Mouse (Mus musculus) yolk sac, embryonic 10.5 days (tissue): ENCODE measurements around the gene Klf11.

ENCODE experiments used
- DNase-seq: peaks from one replicate; pipeline ENCODE4 v3.0.0-alpha.2; 2017; ENCODE audit warnings: low spot score

The Klf11 gene

DNA sequence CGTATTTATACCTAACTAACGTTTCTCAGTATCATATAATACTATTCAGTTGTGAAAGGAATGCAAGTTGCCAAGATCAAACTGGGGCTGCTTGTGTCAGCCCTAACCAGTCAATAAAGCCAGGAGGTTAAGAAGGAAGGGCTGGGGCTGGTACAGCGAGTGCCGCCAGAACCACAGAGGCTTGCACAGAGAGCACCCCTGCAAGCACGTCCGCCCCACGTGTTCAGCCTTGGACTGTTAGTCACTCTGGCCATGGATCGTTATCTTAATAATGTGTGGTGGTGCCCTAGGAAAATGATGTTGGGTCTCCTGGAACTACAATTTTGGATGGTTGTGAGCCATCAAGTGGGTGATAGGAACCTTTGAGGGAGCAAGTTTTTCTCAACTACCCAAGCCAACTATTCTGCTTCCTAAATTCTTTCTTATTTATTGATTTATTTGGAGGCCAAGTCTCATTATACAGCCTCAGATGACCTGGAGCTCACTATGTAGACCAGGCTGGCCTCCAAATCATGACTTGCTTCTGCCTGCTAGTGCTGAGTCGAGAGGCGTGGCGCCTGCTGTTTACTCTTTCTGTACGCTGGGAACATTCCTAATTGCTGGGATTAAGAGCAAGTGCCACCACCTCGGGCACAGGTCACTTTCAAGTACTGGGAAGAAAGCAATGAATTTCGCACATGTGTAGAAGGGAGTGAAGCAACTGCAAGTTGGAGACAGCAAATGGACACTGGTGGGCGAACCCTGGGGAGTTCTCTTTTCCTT lies 54.6 kb downstream of the Klf11 start:
- peak; percentile 32 for DNase-seq

DNA sequence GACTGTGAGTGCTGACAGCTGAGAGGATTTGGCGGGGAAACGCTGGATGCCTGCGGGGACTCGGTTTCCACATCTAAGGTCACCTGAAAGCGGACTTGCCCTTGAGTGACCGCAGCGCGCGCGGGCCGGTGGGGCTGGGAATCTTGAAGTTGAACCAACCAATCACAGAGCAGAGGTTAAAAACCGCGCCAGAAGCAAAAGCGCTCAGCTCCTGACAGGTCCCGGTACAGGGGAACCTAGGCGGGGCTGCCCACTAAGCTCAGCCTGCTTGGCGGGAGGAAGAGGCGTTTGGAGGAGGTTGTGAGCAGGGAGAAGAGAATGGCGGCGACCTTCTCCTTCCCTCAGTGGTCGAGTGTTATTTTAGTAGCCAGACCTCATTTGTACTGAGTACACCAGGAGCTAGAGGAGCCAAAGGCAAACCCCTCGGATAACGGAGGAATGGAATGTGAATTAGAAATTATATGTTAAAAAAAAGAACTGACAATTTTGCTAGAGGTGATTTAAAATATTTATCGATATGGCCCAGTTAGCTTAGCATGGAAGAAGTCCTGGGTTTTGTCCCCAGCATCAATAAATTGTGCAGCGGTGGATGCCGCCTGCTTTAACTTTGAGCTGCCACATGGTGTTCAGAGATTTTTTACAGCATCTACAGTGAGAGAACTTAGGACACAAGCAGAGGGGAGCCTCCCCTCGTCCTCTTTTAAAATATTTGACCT lies 55.8 kb downstream of the Klf11 start:
- peak; percentile 84 for DNase-seq

GRCm38 (mm10) chr12:24707480-24707802 lies 56.4 kb downstream of the Klf11 start:
- peak; percentile 60 for DNase-seq

DNA sequence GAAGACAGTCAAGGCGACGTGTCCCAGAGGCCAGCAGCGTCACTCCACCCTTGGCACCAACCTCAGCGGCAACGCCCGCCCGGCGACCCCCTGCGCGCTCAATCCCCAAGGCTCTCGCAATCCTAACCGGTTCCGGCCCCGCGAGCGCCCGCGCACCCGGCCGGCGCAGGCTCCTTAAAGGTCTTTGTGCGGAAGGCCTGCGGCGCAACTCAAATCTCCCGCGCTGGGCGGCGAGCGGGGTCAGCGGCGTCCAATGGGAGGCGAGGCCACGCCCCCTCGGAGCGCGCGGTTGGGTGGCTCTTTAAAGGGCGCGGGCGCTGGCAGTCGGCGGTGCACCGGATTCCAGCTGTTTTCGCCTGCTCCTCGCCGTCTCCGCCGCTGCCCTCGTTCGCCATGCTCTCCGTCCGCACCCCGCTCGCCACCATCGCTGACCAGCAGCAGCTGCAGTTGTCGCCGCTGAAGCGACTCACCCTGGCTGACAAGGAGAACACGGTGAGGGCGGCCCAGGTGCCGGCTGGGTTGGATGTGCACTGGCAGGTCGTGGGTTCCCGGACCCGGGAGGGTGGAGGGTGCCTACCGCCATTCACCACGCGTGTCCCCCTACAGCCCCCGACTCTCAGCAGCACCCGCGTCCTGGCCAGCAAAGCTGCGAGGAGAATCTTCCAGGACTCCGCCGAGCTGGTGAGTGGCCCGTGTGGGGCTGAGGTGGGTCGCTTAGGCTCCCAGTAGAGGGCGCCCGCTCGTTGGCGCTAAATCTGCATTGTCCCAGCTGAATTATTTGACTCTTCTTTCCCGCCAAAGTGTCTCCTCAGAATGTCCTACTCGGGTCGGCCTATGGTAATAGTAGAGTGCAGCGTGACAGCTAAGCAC lies 57.1 kb downstream of the Klf11 start, which contains the start of gene Rrm2:
Gene Rrm2 (plus strand): TSS at position 288 of the 870 bp plus-strand sequence.
- peak; percentile 94 for DNase-seq

DNA sequence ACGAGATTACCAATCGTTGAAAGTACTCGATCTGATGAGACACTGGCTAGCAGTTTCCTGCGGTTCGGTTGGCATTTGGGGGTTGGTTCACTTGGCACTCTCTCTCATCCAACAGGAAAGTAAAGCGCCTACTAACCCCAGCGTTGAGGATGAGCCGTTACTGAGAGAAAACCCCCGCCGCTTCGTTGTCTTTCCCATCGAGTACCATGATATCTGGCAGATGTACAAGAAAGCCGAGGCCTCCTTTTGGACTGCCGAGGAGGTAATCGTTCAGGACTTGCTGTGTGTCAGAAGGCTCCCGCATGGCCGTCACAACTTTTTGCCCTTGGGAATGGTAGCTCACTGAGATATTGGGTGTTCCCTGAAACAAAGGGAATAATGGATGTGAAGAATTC lies 57.7 kb downstream of the Klf11 start:
- DNase-seq: no peak

GRCm38 (mm10) chr12:24709409-24709808 lies 58.3 kb downstream of the Klf11 start:
- DNase-seq: no peak

- DNase-seq: peak; percentile 60
Measured at GRCm38 (mm10) chr12:24709831-24710508, 58.9 kb downstream of the Klf11 start.

DNA sequence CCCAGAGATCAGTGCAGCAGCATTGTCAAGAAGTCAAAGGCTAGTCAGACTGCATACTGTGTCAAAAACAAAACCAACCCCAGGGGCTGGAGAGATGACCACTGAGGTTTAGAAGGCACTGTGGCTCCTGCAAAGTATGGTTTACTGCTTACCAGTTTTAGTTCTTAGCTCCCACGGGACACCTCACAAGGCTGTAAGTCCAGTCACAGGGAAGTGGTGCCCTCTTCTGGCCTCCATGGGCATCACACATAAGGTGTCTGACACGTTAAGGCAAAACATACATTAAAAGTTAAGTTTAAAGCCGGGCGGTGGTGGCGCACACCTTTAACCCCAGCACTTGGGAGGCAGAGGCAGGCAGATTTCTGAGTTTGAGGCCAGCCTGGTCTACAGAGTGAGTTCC lies 59.6 kb downstream of the Klf11 start:
- no peak for DNase-seq
